Mouse (Mus musculus): ENCODE data around the gene Brat1.
A peak's percentile ranks its signal among the peaks of the same experiment; 100 is the strongest.
"Not testable (repeated sequence)": the region's sequence is repeated elsewhere in the genome, so short reads cannot be mapped to it uniquely, and the experiment has no call there.

Brat1 gene

GRCm38 (mm10) chr5:140704378-140705251 lies at the start of gene Brat1:
Brat1 (plus strand) TSS chr5:140705011.
- DNase-seq (ENCODE audit: extremely low read depth, low read depth, low spot score) = peak; percentile 94

- DNase-seq (ENCODE audit: extremely low read depth, low read depth, low spot score) = no peak
These were observed 45.1 kb upstream of the Brat1 start for GRCm38 (mm10) chr5:140659607-140660272.

- no peak for DNase-seq (ENCODE audit: extremely low read depth, low read depth, low spot score)
These were observed 44.4 kb upstream of the Brat1 start for GRCm38 (mm10) chr5:140660398-140660797.

- DNase-seq (ENCODE audit: extremely low read depth, low read depth, low spot score) = no peak
These were observed 43.4 kb upstream of the Brat1 start for GRCm38 (mm10) chr5:140661427-140661826.

- no peak for DNase-seq (ENCODE audit: extremely low read depth, low read depth, low spot score)
These were observed 42.8 kb upstream of the Brat1 start for GRCm38 (mm10) chr5:140661875-140662643.

GRCm38 (mm10) chr5:140662741-140663592 lies 41.8 kb upstream of the Brat1 start:
- DNase-seq (ENCODE audit: extremely low read depth, low read depth, low spot score) = no peak

- DNase-seq (ENCODE audit: extremely low read depth, low read depth, low spot score) = no peak
These were observed 41.1 kb upstream of the Brat1 start for GRCm38 (mm10) chr5:140663621-140664180.

- no peak for DNase-seq (ENCODE audit: extremely low read depth, low read depth, low spot score)
These were observed 32.7 kb upstream of the Brat1 start for GRCm38 (mm10) chr5:140672115-140672514.

GRCm38 (mm10) chr5:140672603-140673002 lies 32.2 kb upstream of the Brat1 start:
- DNase-seq (ENCODE audit: extremely low read depth, low read depth, low spot score) = not testable (repeated sequence)

- DNase-seq (ENCODE audit: extremely low read depth, low read depth, low spot score) = no peak
These were observed 30.8 kb upstream of the Brat1 start for GRCm38 (mm10) chr5:140674036-140674435.

- DNase-seq (ENCODE audit: extremely low read depth, low read depth, low spot score) = no peak
These were observed 29.7 kb upstream of the Brat1 start for GRCm38 (mm10) chr5:140675079-140675478.

GRCm38 (mm10) chr5:140675640-140676039 lies 29.2 kb upstream of the Brat1 start:
- no peak for DNase-seq (ENCODE audit: extremely low read depth, low read depth, low spot score)

GRCm38 (mm10) chr5:140677137-140677536 lies 27.7 kb upstream of the Brat1 start:
- DNase-seq (ENCODE audit: extremely low read depth, low read depth, low spot score) = no peak

- no peak for DNase-seq (ENCODE audit: extremely low read depth, low read depth, low spot score)
These were observed 24.8 kb upstream of the Brat1 start for GRCm38 (mm10) chr5:140680051-140680450.

GRCm38 (mm10) chr5:140680950-140681349 lies 23.9 kb upstream of the Brat1 start:
- no peak for DNase-seq (ENCODE audit: extremely low read depth, low read depth, low spot score)

GRCm38 (mm10) chr5:140682113-140682512 lies 22.7 kb upstream of the Brat1 start:
- DNase-seq (ENCODE audit: extremely low read depth, low read depth, low spot score) = no peak

- no peak for DNase-seq (ENCODE audit: extremely low read depth, low read depth, low spot score)
These were observed 20.3 kb upstream of the Brat1 start for GRCm38 (mm10) chr5:140684343-140685148.

- no peak for DNase-seq (ENCODE audit: extremely low read depth, low read depth, low spot score)
These were observed 16.4 kb upstream of the Brat1 start for GRCm38 (mm10) chr5:140688434-140688833.

- DNase-seq (ENCODE audit: extremely low read depth, low read depth, low spot score) = no peak
These were observed 8.8 kb upstream of the Brat1 start for GRCm38 (mm10) chr5:140695987-140696386.

Measured in fat pad, adult 2 months (tissue).